Mouse (Mus musculus) A20 (cell line): ENCODE data around the gene Glis3.

Experiments used
- DNase-seq: peaks from one replicate; pipeline ENCODE4 v3.0.0-alpha.2; 2011; ENCODE audit warnings: low read depth, low spot score

Gene Glis3

GRCm38 (mm10) chr19:28493605-28494260 is 186.1 kb downstream of the Glis3 start:
- DNase-seq = no peak

- no peak for DNase-seq
These were observed 201.8 kb downstream of the Glis3 start for GRCm38 (mm10) chr19:28478055-28478454.

GRCm38 (mm10) chr19:28477326-28477863 is 202.5 kb downstream of the Glis3 start:
- no peak for DNase-seq

GRCm38 (mm10) chr19:28473621-28474020 is 206.3 kb downstream of the Glis3 start:
- no peak for DNase-seq

GRCm38 (mm10) chr19:28471144-28471543 is 208.7 kb downstream of the Glis3 start:
- no peak for DNase-seq

- DNase-seq = no peak
These were observed 214.1 kb downstream of the Glis3 start for GRCm38 (mm10) chr19:28465779-28466178.

GRCm38 (mm10) chr19:28454331-28454730 is 225.5 kb downstream of the Glis3 start:
- DNase-seq = no peak

- DNase-seq = no peak
These were observed 226.8 kb downstream of the Glis3 start for GRCm38 (mm10) chr19:28452951-28453520.

- no peak for DNase-seq
These were observed 231.1 kb downstream of the Glis3 start for GRCm38 (mm10) chr19:28448811-28449210.

GRCm38 (mm10) chr19:28442161-28442560 is 237.7 kb downstream of the Glis3 start:
- DNase-seq = no peak

GRCm38 (mm10) chr19:28436457-28437148 is 243.3 kb downstream of the Glis3 start:
- no peak for DNase-seq

GRCm38 (mm10) chr19:28428220-28428816 is 251.6 kb downstream of the Glis3 start:
- DNase-seq = no peak

- peak; percentile 3 for DNase-seq
These were observed 255.7 kb downstream of the Glis3 start for GRCm38 (mm10) chr19:28424180-28424579.

- DNase-seq = no peak
These were observed 256.9 kb downstream of the Glis3 start for GRCm38 (mm10) chr19:28422939-28423338.

- DNase-seq = no peak
These were observed 263.8 kb downstream of the Glis3 start for GRCm38 (mm10) chr19:28416069-28416468.

GRCm38 (mm10) chr19:28408787-28409186 is 271.1 kb downstream of the Glis3 start:
- DNase-seq = no peak

GRCm38 (mm10) chr19:28402956-28403355 is 276.9 kb downstream of the Glis3 start:
- no peak for DNase-seq

- no peak for DNase-seq
These were observed 284.4 kb downstream of the Glis3 start for GRCm38 (mm10) chr19:28395584-28395861.

- DNase-seq = no peak
These were observed 284.9 kb downstream of the Glis3 start for GRCm38 (mm10) chr19:28394826-28395583.

GRCm38 (mm10) chr19:28393766-28394165 is 286.1 kb downstream of the Glis3 start:
- DNase-seq = no peak

GRCm38 (mm10) chr19:28392838-28393237 is 287.0 kb downstream of the Glis3 start:
- DNase-seq = no peak

GRCm38 (mm10) chr19:28390920-28391319 is 289.0 kb downstream of the Glis3 start:
- DNase-seq = no peak
